In the genomic region with DNA sequence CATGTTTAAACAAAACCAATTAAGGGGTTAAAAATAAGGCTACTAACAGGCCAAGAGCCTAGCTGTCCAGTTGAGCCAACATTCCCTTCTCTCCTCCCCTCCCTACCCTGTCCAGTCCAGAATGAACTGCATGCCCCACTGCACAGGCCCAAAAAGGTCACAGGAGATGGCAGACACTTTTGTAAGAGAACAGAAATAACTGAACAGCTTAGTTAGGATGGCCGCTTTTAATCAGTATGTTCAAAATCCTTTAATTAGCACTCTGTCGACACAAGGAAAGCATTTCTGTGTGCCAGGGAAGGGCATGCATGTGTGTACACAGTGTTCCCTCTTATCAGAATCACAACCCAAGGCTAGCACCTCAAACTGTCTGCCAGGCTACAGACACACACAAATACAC, we compare ENCODE assay signal across 14 mouse cellular contexts. TPM values are rescaled to one million over a fixed set of nuclear protein-coding genes. Genes with fewer than 3 reads are reported as not detected.
A peak's percentile ranks its signal among the peaks of the same experiment; 100 is the strongest.
DNase-seq lines count a peak whose midpoint lies in the region; ATAC-seq and TF ChIP-seq lines count a peak whose summit lies in the region.
"Had no signal": no experiment of that assay in that cellular context is flagged by ENCODE, and none has a peak within 500 bp of the region (broad histone marks: within the 10 kb centered on the region; RNA-seq: fewer than 3 reads in every experiment).

No protein-coding gene starts in this region.

- TF ChIP-seq EP300 in heart, postnatal 0 days (IDR thresholded peaks at IDR 0.05; ENCODE audit: low read depth) = peak; percentile 81; the same call in 1 of the 2 replicates

- H3K4me3 ChIP-seq in embryonic facial prominence, embryonic 12.5 days = no peak overlapping the region
- no peak overlapping the region for H3K4me3 ChIP-seq in heart, postnatal 0 days (ENCODE audit: low read depth, low read length)
- H3K4me3 ChIP-seq: left cerebral cortex, adult 2 months; liver, embryonic 12.5 days had no signal

- DNase-seq in gastrocnemius, adult 18-20 months (ENCODE audit: low spot score) = peak; percentile 71
- DNase-seq in gastrocnemius, postnatal 4 days (ENCODE audit: low spot score in 2 of 2) = no peak
- peak; percentile 93 for DNase-seq in heart, postnatal 0 days (ENCODE audit: low spot score)
- peak; percentile 60 for DNase-seq in kidney, postnatal 14 days
- DNase-seq in ovary, adult 18-20 months (ENCODE audit: low spot score) = no peak
- no peak for DNase-seq in thymus, postnatal 10 days (ENCODE audit: low spot score in 2 of 2)
- DNase-seq: B cell, adult 2 months; lung, postnatal 4 days; thymus, postnatal 36 days had no signal

- 0 out of 2 replicates have a peak, but pooled peaks cover 4% of the 10 kb centered on the region for H3K27me3 ChIP-seq in embryonic facial prominence, embryonic 12.5 days
- no peaks in the 10 kb centered on the region for H3K27me3 ChIP-seq in heart, postnatal 0 days (ENCODE audit: control insufficient read depth, insufficient read depth, low read length)
- H3K27me3 ChIP-seq: liver, embryonic 12.5 days had no signal

- H3K9ac ChIP-seq in embryonic facial prominence, embryonic 12.5 days = no peak overlapping the region
- no peak overlapping the region for H3K9ac ChIP-seq in heart, postnatal 0 days (replicated peaks; ENCODE audit: low read depth, low read length)
- H3K9ac ChIP-seq: liver, embryonic 12.5 days had no signal

- no peak overlapping the region for H3K4me2 ChIP-seq in embryonic facial prominence, embryonic 12.5 days (replicated peaks)
- H3K4me2 ChIP-seq in heart, postnatal 0 days (ENCODE audit: low read depth, low read length) = no peak overlapping the region
- H3K4me2 ChIP-seq: liver, embryonic 12.5 days had no signal

- no peak overlapping the region for H3K27ac ChIP-seq in embryonic facial prominence, embryonic 12.5 days
- peak overlapping the region; percentile 99 for H3K27ac ChIP-seq in heart, postnatal 0 days (ENCODE audit: low read depth)
- H3K27ac ChIP-seq: left cerebral cortex, adult 2 months; liver, embryonic 12.5 days had no signal

- WGBS in embryonic facial prominence, embryonic 12.5 days = 52% methylated on average over 2 of the region's 2 CpGs
- 37% methylated on average over 2 of the region's 2 CpGs for WGBS in heart, postnatal 0 days

- H3K4me1 ChIP-seq in embryonic facial prominence, embryonic 12.5 days = no peaks in the 10 kb centered on the region
- H3K4me1 ChIP-seq in heart, postnatal 0 days (ENCODE audit: control insufficient read depth, insufficient read depth) = peaks cover 21% of the 10 kb centered on the region

- H3K36me3 ChIP-seq in embryonic facial prominence, embryonic 12.5 days = no peaks in the 10 kb centered on the region
- H3K36me3 ChIP-seq in heart, postnatal 0 days (replicated peaks; ENCODE audit: control insufficient read depth, insufficient read depth, low read length) = peaks cover 19% of the 10 kb centered on the region

- H3K9me3 ChIP-seq in embryonic facial prominence, embryonic 12.5 days = no peaks in the 10 kb centered on the region
- no peaks in the 10 kb centered on the region for H3K9me3 ChIP-seq in heart, postnatal 0 days (replicated peaks; ENCODE audit: control insufficient read depth, low read length)
- H3K9me3 ChIP-seq: liver, embryonic 12.5 days had no signal

- no peak for TF ChIP-seq CTCF in heart, postnatal 0 days (IDR thresholded peaks at IDR 0.05; ENCODE audit: low read depth)

- 0 out of 2 replicates have a peak, but pooled peaks have one; percentile 75 for ATAC-seq in embryonic facial prominence, embryonic 12.5 days (ENCODE audit: insufficient number of reproducible peaks, insufficient read depth, low FRiP score, low TSS enrichment)
- ATAC-seq in heart, postnatal 0 days (ENCODE audit: insufficient read depth, low read depth) = peak; percentile 84
- no peak for ATAC-seq in megakaryocyte-erythroid progenitor cell, adult 5-6 weeks (replicated peaks; ENCODE audit: low FRiP score, low TSS enrichment, poor library complexity, severe bottlenecking)
- ATAC-seq: inflammation-experienced regulatory T-cells, adult 6 months; liver, embryonic 12.5 days had no signal

RNA-seq across cellular contexts. Expression of a gene that starts 5.2 kb away (rescaled TPM):
- total RNA-seq in gastrocnemius, adult 18-20 months (2021) = 100 to 1,000 TPM; 496 to 567 TPM
- 100 to 1,000 TPM; 353 to 367 TPM for total RNA-seq in gastrocnemius, postnatal 4 days (2021)
- 15.1 and 16.2 TPM in 2 replicates for polyA plus RNA-seq in embryonic facial prominence, embryonic 12.5 days (2016; fragmentation: Nextera tagmentation; extraction: Ambion mirVana)
- 512 and 650 TPM in 2 replicates for total RNA-seq in heart, postnatal 0 days (2014; rRNA removed; ENCODE audit: low replicate concordance)
- polyA plus RNA-seq in heart, postnatal 0 days (2015; fragmentation: Nextera tagmentation; extraction: Ambion mirVana) = 336 and 367 TPM in 2 replicates
- 20.0 and 24.0 TPM in 2 replicates for total RNA-seq in megakaryocyte-erythroid progenitor cell, adult 5-6 weeks (2014; fragmentation: Nextera tagmentation)
- total RNA-seq in megakaryocyte-erythroid progenitor cell, adult 5-6 weeks (2017) = 13.2 and 17.9 TPM in 2 replicates

Comparison
In these comparisons a context has a peak if more than half of its experiments do, and no peak if none do; other contexts are left out.
1. DNase-seq: peak in gastrocnemius, adult 18-20 months (single experiment), heart, postnatal 0 days (single experiment) and kidney, postnatal 14 days (single experiment); none in gastrocnemius, postnatal 4 days (0 of 2), ovary, adult 18-20 months (single experiment) and thymus, postnatal 10 days (0 of 2).
2. RNA of a gene that starts 5.2 kb away (total RNA-seq): 496 to 567 TPM in gastrocnemius, adult 18-20 months, 512 to 650 TPM in heart, postnatal 0 days and 353 to 367 TPM in gastrocnemius, postnatal 4 days; 13.2 to 24.0 TPM in megakaryocyte-erythroid progenitor cell, adult 5-6 weeks; every median in the first group is over 10 times any median in the second.